Mouse (Mus musculus) central nervous system, embryonic 14 days (tissue): ENCODE measurements around the gene Olfr27. TPM values are rescaled to one million over a fixed set of nuclear protein-coding genes. Genes with fewer than 3 reads are reported as not detected.

Experiments
- polyA plus RNA-seq: library from polyadenylated mRNA; depleted of rRNA; stranded (reverse); fragments of >200 nt; gene quantifications from 2 replicates; pipeline ENCODE4 v1.2.3, GENCODE M21; 2012; rRNA removed

The Olfr27 gene
- polyA plus RNA-seq: not detected in 2 replicates

GRCm38 (mm10) chr9:39127831-39128230, at the start of gene Olfr27:
Gene Olfr27, plus strand, starts transcription at chr9:39128131.

GRCm38 (mm10) chr9:39078787-39079186, 49.1 kb upstream of the Olfr27 start, which contains the start of gene Olfr938:
Gene Olfr938, minus strand, starts transcription at chr9:39078887.

DNA sequence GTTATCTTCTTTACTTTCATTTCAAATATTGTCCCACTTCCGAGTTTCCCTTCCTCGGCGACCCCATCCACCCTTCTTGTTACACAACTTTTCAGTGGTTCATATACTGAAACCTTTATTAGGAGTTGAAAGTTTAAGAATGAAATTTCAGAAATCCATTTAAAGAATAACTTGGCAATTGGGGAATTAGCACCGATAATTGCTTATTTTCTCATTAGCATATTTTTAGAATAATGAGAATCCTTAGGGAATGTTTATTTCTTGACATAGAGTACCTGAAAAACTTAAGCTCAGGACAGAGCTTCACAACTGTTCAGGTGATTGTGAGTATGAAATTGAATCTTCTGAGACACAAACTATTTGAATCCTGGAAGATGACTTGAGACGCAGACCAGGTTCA, 38.1 kb downstream of the Olfr27 start, which contains the start of gene Olfr943:
Olfr943 (plus strand) TSS at position 301 of the 400 bp plus-strand sequence.

Other genes starting within 250 kb of the Olfr27 start
- gene Olfr930, start 198.3 kb upstream of the Olfr27 start, polyA plus RNA-seq: not detected in 2 replicates
- not detected in 2 replicates for gene Olfr933, start 155.8 kb upstream of the Olfr27 start, polyA plus RNA-seq
- gene Olfr934, start 139.8 kb upstream of the Olfr27 start, polyA plus RNA-seq: not detected in 2 replicates
- not detected in 2 replicates for gene Olfr935, start 128.4 kb upstream of the Olfr27 start, polyA plus RNA-seq
- gene Olfr146, start 104.8 kb upstream of the Olfr27 start, polyA plus RNA-seq: not detected in 2 replicates
- not detected in 2 replicates for gene Olfr937, start 63.2 kb upstream of the Olfr27 start, polyA plus RNA-seq
- gene Olfr938, start 49.2 kb upstream of the Olfr27 start, polyA plus RNA-seq: not detected in 2 replicates
- not detected in 2 replicates for gene Olfr943, start 38.2 kb downstream of the Olfr27 start, polyA plus RNA-seq
- gene Olfr944, start 73.8 kb downstream of the Olfr27 start, polyA plus RNA-seq: not detected in 2 replicates
- not detected in 2 replicates for gene Olfr1537, start 121.9 kb downstream of the Olfr27 start, polyA plus RNA-seq
- not detected in 2 replicates for gene Olfr945, start 148.7 kb downstream of the Olfr27 start, polyA plus RNA-seq
- gene Olfr948, start 197.9 kb downstream of the Olfr27 start, polyA plus RNA-seq: not detected in 2 replicates